Mouse (Mus musculus) hindbrain, embryonic 16.5 days (tissue): ENCODE results near the gene Ctdsp2. TPM values are rescaled to one million over a fixed set of nuclear protein-coding genes. Genes with fewer than 3 reads are reported as not detected.

Source experiments
- ATAC-seq: fragments of 200-750 bp; cut with Nextera tagmentation; 2 replicates; pipeline ENCODE4 v1.8.0; 2017; ENCODE audit warnings: moderate TSS enrichment, moderate library complexity
- H3K27ac ChIP-seq: fragments of 300-500 bp; sonication (generic); 2 replicates; pipeline ENCODE4 v1.5.1; 2014; ENCODE audit warnings: low read depth, mild to moderate bottlenecking, control low read depth, low read length, moderate library complexity
- H3K27me3 ChIP-seq: fragments of 300-500 bp; sonication (generic); replicated peaks from 2 replicates; pipeline ENCODE4 v1.6.1; 2014; ENCODE audit warnings: low read length; ENCODE audit not compliant: control insufficient read depth, insufficient read depth
- H3K36me3 ChIP-seq: fragments of 300-500 bp; sonication (generic); 2 replicates; pipeline ENCODE4 v1.6.1; 2014; ENCODE audit warnings: mild to moderate bottlenecking, low read length, moderate library complexity, mixed read lengths; ENCODE audit not compliant: control insufficient read depth, insufficient read depth
- H3K4me1 ChIP-seq: fragments of 300-500 bp; sonication (generic); 2 replicates; pipeline ENCODE4 v1.6.1; 2014; ENCODE audit warnings: low read depth, low read length; ENCODE audit not compliant: control insufficient read depth, insufficient read depth
- H3K4me2 ChIP-seq: fragments of 300-500 bp; sonication (generic); 2 replicates; pipeline ENCODE4 v1.6.1; 2014; ENCODE audit warnings: mild to moderate bottlenecking, low read length, control low read depth, moderate library complexity
- H3K4me3 ChIP-seq: fragments of 300-500 bp; sonication (generic); 2 replicates; pipeline ENCODE4 v1.5.1; 2014; ENCODE audit warnings: mild to moderate bottlenecking, low read length, control low read depth, moderate library complexity
- H3K9ac ChIP-seq: fragments of 300-500 bp; sonication (generic); 2 replicates; pipeline ENCODE4 v1.6.1; 2014; ENCODE audit warnings: low read depth, mild to moderate bottlenecking, control low read depth, low read length, moderate library complexity
- H3K9me3 ChIP-seq: fragments of 300-500 bp; sonication (generic); 2 replicates; pipeline ENCODE4 v1.6.1; 2014; ENCODE audit warnings: mild to moderate bottlenecking, low read length, moderate library complexity; ENCODE audit not compliant: control insufficient read depth
- WGBS: fragments of 180-500 bp; shearing (Covaris S2); extraction: QIAGEN DNeasy Blood & Tissue Kit; methylation state at CpG from one replicate; pipeline ENCODE4 v1.1.7; 2014; 5-methylcytosine and 5-hydroxymethylcytosine counted together
- polyA plus RNA-seq: library from polyadenylated mRNA; unstranded; fragments of >200 nt; fragmentation: Nextera tagmentation; extraction: Ambion mirVana; gene quantifications from 2 replicates; pipeline ENCODE4 v1.2.1, GENCODE M21; 2015

Gene Ctdsp2
- polyA plus RNA-seq, 1 experiment from 2014 or later = 13.7 TPM

DNA sequence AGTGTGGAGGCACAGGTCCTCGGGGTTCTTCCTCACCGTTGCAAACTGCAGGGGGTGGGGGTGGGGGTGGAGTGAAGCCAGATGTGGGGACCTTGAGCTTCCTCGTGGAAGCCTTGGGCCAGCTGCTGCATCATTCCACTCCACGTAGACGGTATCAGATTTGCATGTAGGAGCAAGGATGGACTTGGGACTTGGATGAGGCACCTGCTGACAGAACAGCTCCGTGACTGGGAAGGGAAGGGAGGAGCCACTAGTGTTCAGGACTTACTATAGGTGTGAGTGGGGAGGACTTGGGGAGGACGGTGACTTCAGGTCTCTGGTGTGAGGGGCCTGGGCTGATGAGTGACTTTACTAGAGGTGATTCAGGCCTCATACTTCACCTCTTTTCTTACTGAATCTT is 5.5 kb upstream of the Ctdsp2 start:
- H3K27ac ChIP-seq = no peak overlapping the region
- no peaks in the 10 kb centered on the region for H3K9me3 ChIP-seq
- no peaks in the 10 kb centered on the region for H3K36me3 ChIP-seq
- WGBS = 32% methylated on average over 7 of the region's 7 CpGs
- H3K27me3 ChIP-seq = peaks cover 14% of the 10 kb centered on the region
- no peak overlapping the region for H3K4me3 ChIP-seq
- ATAC-seq = no peak
- H3K9ac ChIP-seq = no peak overlapping the region
- H3K4me1 ChIP-seq = peaks cover 5% of the 10 kb centered on the region; the same call in 1 of the 2 replicates
- no peak overlapping the region for H3K4me2 ChIP-seq

DNA sequence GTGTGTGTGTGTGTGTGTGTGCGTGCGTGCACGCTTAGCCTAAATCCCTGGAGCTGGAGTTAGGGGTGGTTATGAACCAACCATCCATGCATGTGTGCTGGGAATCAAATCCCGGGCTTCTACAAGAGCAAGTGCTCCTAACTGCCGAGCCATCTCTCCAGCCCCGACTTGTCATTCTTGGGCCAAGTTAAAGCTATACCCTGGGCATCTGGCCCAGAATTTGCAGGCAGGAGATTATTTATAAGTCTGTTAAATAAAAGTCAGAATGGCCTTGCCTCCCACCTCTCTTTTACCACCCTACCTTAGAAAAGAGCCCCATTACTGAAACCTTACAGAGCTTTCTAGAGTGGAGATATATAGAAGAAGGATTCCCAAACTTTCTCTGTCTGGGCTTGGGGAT is 2.8 kb upstream of the Ctdsp2 start:
- Histone ChIP-seq H3K36me3 (no peaks in the 10 kb centered on the region), H3K27ac (no peak overlapping the region), H3K4me3 (no peak overlapping the region), H3K4me1 (peaks cover 11% of the 10 kb centered on the region), H3K9me3 (no peaks in the 10 kb centered on the region), H3K9ac (no peak overlapping the region), H3K4me2 (no peak overlapping the region), H3K27me3 (peaks cover 14% of the 10 kb centered on the region)
- 93% methylated on average over 6 of the region's 6 CpGs for WGBS
- no peak for ATAC-seq

- WGBS = 20% methylated on average over 4 of the region's 4 CpGs
- Histone ChIP-seq H3K27ac (no peak overlapping the region), H3K9me3 (no peaks in the 10 kb centered on the region), H3K27me3 (peaks cover 11% of the 10 kb centered on the region), H3K4me1 (peaks cover 23% of the 10 kb centered on the region), H3K4me3 (no peak overlapping the region), H3K4me2 (no peak overlapping the region), H3K36me3 (no peaks in the 10 kb centered on the region), H3K9ac (no peak overlapping the region)
- ATAC-seq = no peak
Observed at GRCm38 (mm10) chr10:126977076-126977475, 1.4 kb upstream of the Ctdsp2 start.

GRCm38 (mm10) chr10:126979121-126979635 is 661 bp downstream of the Ctdsp2 start:
- peak; percentile 15 for ATAC-seq
- 0% methylated on average over 32 of the region's 62 CpGs for WGBS
- Histone ChIP-seq H3K27me3 (no peaks in the 10 kb centered on the region), H3K4me3 (peak overlapping the region; percentile 71), H3K9me3 (no peaks in the 10 kb centered on the region), H3K36me3 (no peaks in the 10 kb centered on the region), H3K9ac (peak overlapping the region; percentile 73), H3K27ac (peak overlapping the region; percentile 100), H3K4me1 (peaks cover 44% of the 10 kb centered on the region), H3K4me2 (peak overlapping the region; percentile 90)

DNA sequence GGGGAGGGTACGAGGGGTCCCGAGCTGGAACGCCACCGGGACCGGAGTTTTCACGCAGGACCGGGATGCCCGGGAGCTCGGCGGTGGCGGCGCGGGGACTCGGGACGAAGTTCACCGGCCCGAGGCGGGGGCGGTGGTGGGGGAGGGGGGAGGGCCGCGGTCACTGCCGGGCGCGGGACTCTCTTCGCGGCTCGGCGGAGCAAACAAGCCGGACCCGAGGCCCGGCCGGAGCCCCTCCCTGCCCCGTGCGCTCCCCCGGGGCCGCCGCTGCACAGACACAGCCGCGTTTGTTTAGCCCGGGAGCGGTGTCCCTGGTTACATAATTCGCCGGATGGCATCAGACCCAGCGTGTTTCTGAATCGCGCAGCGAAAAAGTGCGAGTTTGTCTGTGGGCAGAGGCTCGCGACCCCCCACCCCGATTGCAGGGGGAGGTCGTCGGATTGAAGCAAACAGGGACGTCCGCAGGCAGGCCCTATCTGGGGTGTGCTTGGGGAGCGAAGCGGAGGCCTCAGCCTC is 1.2 kb downstream of the Ctdsp2 start:
- H3K4me3 ChIP-seq = peak overlapping the region; percentile 71
- peak overlapping the region; percentile 100 for H3K27ac ChIP-seq
- ATAC-seq = 0 out of 2 replicates have a peak, but pooled peaks have one; percentile 1
- H3K9me3 ChIP-seq = no peaks in the 10 kb centered on the region
- H3K4me1 ChIP-seq = peaks cover 49% of the 10 kb centered on the region
- peak overlapping the region; percentile 90 for H3K4me2 ChIP-seq
- H3K9ac ChIP-seq = peak overlapping the region; percentile 73
- no peaks in the 10 kb centered on the region for H3K27me3 ChIP-seq
- no peaks in the 10 kb centered on the region for H3K36me3 ChIP-seq
- WGBS = under 1% methylated on average over 38 of the region's 57 CpGs

GRCm38 (mm10) chr10:126980221-126980932 is 1.9 kb downstream of the Ctdsp2 start:
- under 1% methylated on average over 16 of the region's 16 CpGs for WGBS
- Histone ChIP-seq H3K9me3 (no peaks in the 10 kb centered on the region), H3K4me2 (peak overlapping the region; percentile 90), H3K36me3 (no peaks in the 10 kb centered on the region), H3K4me1 (peaks cover 56% of the 10 kb centered on the region), H3K27me3 (no peaks in the 10 kb centered on the region), H3K9ac (peak overlapping the region; percentile 73), H3K4me3 (peak overlapping the region; percentile 71), H3K27ac (peak overlapping the region; percentile 100)
- peak; percentile 29 for ATAC-seq

GRCm38 (mm10) chr10:126980933-126981530 is 2.5 kb downstream of the Ctdsp2 start:
- ATAC-seq = no peak

GRCm38 (mm10) chr10:126981746-126982145 is 3.2 kb downstream of the Ctdsp2 start:
- no peak for ATAC-seq
- Histone ChIP-seq H3K27me3 (no peaks in the 10 kb centered on the region), H3K9ac (no peak overlapping the region), H3K4me3 (peak overlapping the region; percentile 12; the same call in 1 of the 2 replicates), H3K27ac (no peak overlapping the region), H3K4me2 (peak overlapping the region; percentile 90), H3K36me3 (no peaks in the 10 kb centered on the region), H3K9me3 (no peaks in the 10 kb centered on the region), H3K4me1 (peaks cover 68% of the 10 kb centered on the region)
- WGBS = 68% methylated on average over 3 of the region's 3 CpGs

More at GRCm38 (mm10) chr10:126980933-126981530, 2.5 kb downstream of the Ctdsp2 start:
- Histone ChIP-seq H3K27me3 (no peaks in the 10 kb centered on the region), H3K9me3 (no peaks in the 10 kb centered on the region), H3K4me3 (peak overlapping the region; percentile 71), H3K36me3 (no peaks in the 10 kb centered on the region), H3K4me2 (peak overlapping the region; percentile 90), H3K4me1 (peaks cover 61% of the 10 kb centered on the region), H3K9ac (peak overlapping the region; percentile 73), H3K27ac (peak overlapping the region; percentile 100)
- 7% methylated on average over 11 of the region's 11 CpGs for WGBS

DNA sequence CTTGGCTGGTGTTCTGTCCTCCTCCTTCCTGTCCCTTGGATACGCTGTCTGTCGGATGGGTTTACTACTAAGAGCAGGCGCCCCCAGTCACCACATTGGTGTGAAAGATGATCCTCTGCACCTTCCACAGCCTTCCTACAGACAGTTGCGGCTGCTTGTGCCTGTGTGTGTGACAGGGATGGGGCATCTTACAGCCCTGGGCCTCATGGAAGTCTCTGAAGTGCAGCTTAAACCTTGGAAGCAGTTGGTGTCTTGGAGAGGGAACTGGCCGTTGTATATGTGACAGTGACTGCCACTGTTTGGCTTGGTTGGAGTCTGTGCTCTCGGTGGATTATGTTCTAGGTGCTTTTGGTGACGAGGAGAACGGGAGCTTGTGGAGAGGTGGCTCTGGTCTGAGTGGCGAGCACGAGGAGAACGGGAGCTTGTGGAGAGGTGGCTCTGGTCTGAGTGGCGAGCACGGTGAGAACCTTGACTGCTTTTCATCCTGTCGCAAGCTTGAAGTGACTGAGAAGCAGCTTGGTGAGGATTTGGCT is 4.7 kb downstream of the Ctdsp2 start:
- Histone ChIP-seq H3K4me3 (peak overlapping the region; percentile 6; the same call in 1 of the 2 replicates), H3K4me1 (peaks cover 76% of the 10 kb centered on the region), H3K9ac (peak overlapping the region; percentile 36; the same call in 1 of the 2 replicates), H3K4me2 (peak overlapping the region; percentile 42), H3K36me3 (no peaks in the 10 kb centered on the region), H3K9me3 (no peaks in the 10 kb centered on the region), H3K27me3 (no peaks in the 10 kb centered on the region), H3K27ac (no peak overlapping the region)
- ATAC-seq = no peak
- 55% methylated on average over 14 of the region's 14 CpGs for WGBS
